Mouse (Mus musculus): ENCODE measurements around the gene Ppme1.

- TF ChIP-seq POLR2A (IDR thresholded peaks at IDR 0.05; ENCODE audit: borderline replicate concordance, extremely low read depth, low read depth, low read length): no peak
- no peak for TF ChIP-seq CTCF (IDR thresholded peaks at IDR 0.05; ENCODE audit: insufficient read depth, low read length)
Measured at GRCm38 (mm10) chr7:100295745-100296144, 76.4 kb downstream of the Ppme1 start.

Measured in lung, adult 2 months (tissue).